Mouse (Mus musculus): Measurements from ENCODE around the gene Casq2. TPM values are rescaled to one million over a fixed set of nuclear protein-coding genes. Genes with fewer than 3 reads are reported as not detected.
"Not testable (repeated sequence)": the region's sequence is repeated elsewhere in the genome, so short reads cannot be mapped to it uniquely, and the experiment has no call there.

The Casq2 gene
- polyA plus RNA-seq, 1 experiment from 2014 or later = 13.5 TPM

GRCm38 (mm10) chr3:102154107-102154506 is 67.9 kb downstream of the Casq2 start:
- Histone ChIP-seq H3K27ac (0 out of 2 replicates have a peak overlapping the region, but pooled peaks have one; percentile 6), H3K9me3 (no peaks in the 10 kb centered on the region), H3K9ac (no peak overlapping the region), H3K36me3 (peaks cover 6% of the 10 kb centered on the region; the same call in 1 of the 2 replicates), H3K4me1 (peaks cover 16% of the 10 kb centered on the region), H3K27me3 (no peaks in the 10 kb centered on the region; the same call in 1 of the 2 replicates), H3K4me2 (no peak overlapping the region), H3K4me3 (no peak overlapping the region)
- whole genome bisulfite sequencing = 79% methylated on average over 7 of the region's 7 CpGs
- ATAC-seq (ENCODE audit: borderline replicate concordance, extremely low read depth, low FRiP score, low TSS enrichment) = no peak

GRCm38 (mm10) chr3:102156737-102157136 is 70.5 kb downstream of the Casq2 start:
- no peaks in the 10 kb centered on the region for H3K9me3 ChIP-seq
- H3K27ac ChIP-seq = no peak overlapping the region
- 72% methylated on average over 7 of the region's 7 CpGs for WGBS
- no peak overlapping the region for H3K4me2 ChIP-seq
- H3K9ac ChIP-seq = no peak overlapping the region
- no peak overlapping the region for H3K4me3 ChIP-seq
- H3K36me3 ChIP-seq = peaks cover 12% of the 10 kb centered on the region; the same call in 1 of the 2 replicates
- H3K27me3 ChIP-seq = no peaks in the 10 kb centered on the region; the same call in 1 of the 2 replicates
- ATAC-seq (ENCODE audit: borderline replicate concordance, extremely low read depth, low FRiP score, low TSS enrichment) = no peak
- H3K4me1 ChIP-seq = peaks cover 17% of the 10 kb centered on the region

- no peak for ATAC-seq (ENCODE audit: borderline replicate concordance, extremely low read depth, low FRiP score, low TSS enrichment)
- Histone ChIP-seq H3K36me3 (peaks cover 14% of the 10 kb centered on the region), H3K4me1 (peaks cover 15% of the 10 kb centered on the region)
Observed at GRCm38 (mm10) chr3:102157652-102158051, 71.4 kb downstream of the Casq2 start.

GRCm38 (mm10) chr3:102158759-102159422 is 72.7 kb downstream of the Casq2 start:
- H3K36me3 ChIP-seq = peaks cover 26% of the 10 kb centered on the region
- 58% methylated on average over 14 of the region's 14 CpGs for WGBS
- ATAC-seq (ENCODE audit: borderline replicate concordance, extremely low read depth, low FRiP score, low TSS enrichment) = peak; percentile 58; the same call in 1 of the 2 replicates
- H3K9me3 ChIP-seq = no peaks in the 10 kb centered on the region
- peaks cover 13% of the 10 kb centered on the region for H3K4me1 ChIP-seq
- no peak overlapping the region for H3K9ac ChIP-seq
- no peaks in the 10 kb centered on the region for H3K27me3 ChIP-seq
- H3K4me3 ChIP-seq = no peak overlapping the region
- no peak overlapping the region for H3K4me2 ChIP-seq
- peak overlapping the region; percentile 30 for H3K27ac ChIP-seq

More at GRCm38 (mm10) chr3:102157652-102158051, 71.4 kb downstream of the Casq2 start:
- H3K27ac ChIP-seq = no peak overlapping the region
- no peak overlapping the region for H3K9ac ChIP-seq
- H3K4me3 ChIP-seq = no peak overlapping the region
- 76% methylated on average over 6 of the region's 6 CpGs for WGBS
- H3K9me3 ChIP-seq = no peaks in the 10 kb centered on the region
- no peak overlapping the region for H3K4me2 ChIP-seq
- H3K27me3 ChIP-seq = no peaks in the 10 kb centered on the region; the same call in 1 of the 2 replicates

DNA sequence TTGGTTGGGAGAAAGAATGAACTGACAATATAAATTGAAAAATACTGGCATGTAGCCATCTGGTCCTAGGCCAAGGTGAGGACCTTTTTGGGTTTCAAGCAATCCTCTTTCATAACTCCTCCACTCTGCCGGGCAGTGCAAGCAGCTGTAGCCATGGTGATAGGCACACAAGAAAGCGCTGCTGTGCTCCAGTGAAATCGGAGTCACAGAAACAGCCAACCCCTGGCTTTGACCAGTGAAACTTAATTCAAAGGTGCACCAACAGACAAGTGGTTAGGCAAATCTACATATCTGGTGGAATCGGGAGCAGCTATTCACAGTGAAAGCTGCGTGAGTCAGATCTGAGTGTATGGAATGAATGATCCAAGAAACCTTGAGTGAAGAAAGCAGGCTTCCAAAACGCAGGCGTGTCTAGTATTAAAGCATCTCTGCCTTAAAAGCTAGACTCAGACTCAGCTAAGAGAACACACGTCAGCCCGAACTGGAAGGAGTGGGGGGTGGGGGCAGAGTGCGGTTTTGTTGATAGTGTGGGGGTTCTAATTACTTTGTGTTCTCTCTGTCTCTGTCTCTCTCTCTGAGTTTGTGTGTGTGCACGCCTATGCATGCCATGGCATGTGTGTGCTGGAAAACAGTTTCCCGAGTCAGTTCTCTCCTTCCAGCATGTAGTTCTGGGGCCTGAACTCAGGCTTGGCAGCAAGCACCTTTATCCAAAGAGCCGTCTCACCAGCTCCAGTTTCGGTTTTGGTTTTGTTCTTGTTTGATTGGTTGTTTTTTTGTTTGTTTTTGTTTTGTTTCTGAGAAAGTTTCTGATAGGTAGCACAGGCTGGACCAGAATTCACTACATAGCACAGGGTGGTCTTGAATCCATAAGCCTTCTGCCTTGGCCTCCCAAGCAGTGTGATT is 73.5 kb downstream of the Casq2 start:
- Histone ChIP-seq H3K9me3 (no peaks in the 10 kb centered on the region), H3K9ac (no peak overlapping the region), H3K27ac (peak overlapping the region; percentile 73), H3K36me3 (peaks cover 30% of the 10 kb centered on the region), H3K4me2 (peak overlapping the region; percentile 16; the same call in 1 of the 2 replicates), H3K27me3 (no peaks in the 10 kb centered on the region), H3K4me3 (no peak overlapping the region), H3K4me1 (peaks cover 13% of the 10 kb centered on the region)
- peak; percentile 87; the same call in 1 of the 2 replicates for ATAC-seq (ENCODE audit: borderline replicate concordance, extremely low read depth, low FRiP score, low TSS enrichment)
- 44% methylated on average over 14 of the region's 14 CpGs for WGBS

DNA sequence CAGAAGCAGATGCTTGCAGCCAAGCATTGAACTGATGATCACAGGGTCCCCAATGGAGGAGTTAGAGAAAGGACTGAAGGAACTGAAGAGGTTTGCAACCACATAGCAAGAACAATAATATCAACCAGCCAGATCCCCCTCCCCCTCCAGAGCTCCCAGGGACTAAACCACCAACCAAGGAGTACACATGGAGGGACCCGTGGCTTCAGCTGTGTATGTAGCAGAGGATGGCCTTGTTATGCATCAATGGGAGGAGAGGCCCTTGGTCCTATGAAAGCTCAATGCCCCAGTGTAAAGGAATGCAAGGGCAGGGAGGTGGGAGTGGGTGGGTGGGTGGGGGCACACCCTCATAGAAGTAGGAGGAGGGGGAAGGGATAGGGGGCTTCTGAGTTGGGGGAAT is 77.6 kb downstream of the Casq2 start:
- 77% methylated on average over 1 of the region's 1 CpGs for WGBS
- H3K4me3 ChIP-seq; H3K27me3 ChIP-seq; ATAC-seq (ENCODE audit: borderline replicate concordance, extremely low read depth, low FRiP score, low TSS enrichment); H3K27ac ChIP-seq; H3K4me2 ChIP-seq; H3K9me3 ChIP-seq; H3K9ac ChIP-seq: not testable (repeated sequence)
- Histone ChIP-seq H3K4me1 (peaks cover 29% of the 10 kb centered on the region), H3K36me3 (peaks cover 25% of the 10 kb centered on the region)

- peaks cover 31% of the 10 kb centered on the region for H3K4me1 ChIP-seq
- H3K9me3 ChIP-seq = no peaks in the 10 kb centered on the region
- H3K4me3 ChIP-seq = no peak overlapping the region
- WGBS = 72% methylated on average over 4 of the region's 4 CpGs
- peaks cover 25% of the 10 kb centered on the region for H3K36me3 ChIP-seq
- H3K9ac ChIP-seq = no peak overlapping the region
- H3K27ac ChIP-seq = no peak overlapping the region
- no peaks in the 10 kb centered on the region for H3K27me3 ChIP-seq
- no peak overlapping the region for H3K4me2 ChIP-seq
- no peak for ATAC-seq (ENCODE audit: borderline replicate concordance, extremely low read depth, low FRiP score, low TSS enrichment)
Observed at GRCm38 (mm10) chr3:102164911-102165310, 78.7 kb downstream of the Casq2 start.

DNA sequence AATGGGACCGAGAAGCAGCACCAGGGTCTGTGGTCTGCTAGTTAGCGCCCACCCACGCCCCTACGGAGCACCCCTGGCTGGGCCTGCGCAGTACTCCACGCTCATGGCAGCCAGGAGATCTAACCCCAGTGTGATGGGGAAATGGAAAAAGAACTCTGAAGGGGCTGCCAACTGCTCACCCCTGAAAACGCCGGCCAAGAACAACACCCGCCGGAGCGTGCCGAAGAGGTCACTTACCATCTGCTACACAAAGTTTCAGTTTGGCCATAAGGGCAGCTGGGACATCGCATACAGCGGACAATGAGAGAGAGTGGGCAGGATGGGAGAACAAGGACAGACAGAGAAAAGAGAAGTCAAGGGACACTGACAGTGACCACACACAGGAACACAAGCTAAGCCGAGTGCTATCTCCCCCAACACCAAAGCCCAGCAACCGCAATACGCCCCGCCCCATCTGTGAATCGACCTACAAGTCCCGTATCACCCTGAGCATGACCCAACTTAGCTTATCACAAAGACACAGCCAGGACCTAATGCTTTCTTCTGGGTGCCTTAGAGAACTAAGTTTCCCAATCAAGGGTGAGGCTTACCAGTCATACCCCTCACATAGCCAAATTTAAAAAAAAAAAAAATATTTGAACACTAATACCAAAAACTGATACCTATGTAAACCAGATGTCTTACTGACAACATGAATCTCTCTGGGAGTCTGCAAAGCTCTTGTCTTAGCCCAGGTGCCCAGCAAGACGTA is 79.5 kb downstream of the Casq2 start:
- H3K27me3 ChIP-seq = no peaks in the 10 kb centered on the region
- no peak for ATAC-seq (ENCODE audit: borderline replicate concordance, extremely low read depth, low FRiP score, low TSS enrichment)
- no peaks in the 10 kb centered on the region for H3K9me3 ChIP-seq
- no peak overlapping the region for H3K27ac ChIP-seq
- peaks cover 25% of the 10 kb centered on the region for H3K36me3 ChIP-seq
- no peak overlapping the region for H3K4me2 ChIP-seq
- H3K9ac ChIP-seq = no peak overlapping the region
- H3K4me1 ChIP-seq = peaks cover 33% of the 10 kb centered on the region
- 80% methylated on average over 21 of the region's 21 CpGs for WGBS
- no peak overlapping the region for H3K4me3 ChIP-seq

DNA sequence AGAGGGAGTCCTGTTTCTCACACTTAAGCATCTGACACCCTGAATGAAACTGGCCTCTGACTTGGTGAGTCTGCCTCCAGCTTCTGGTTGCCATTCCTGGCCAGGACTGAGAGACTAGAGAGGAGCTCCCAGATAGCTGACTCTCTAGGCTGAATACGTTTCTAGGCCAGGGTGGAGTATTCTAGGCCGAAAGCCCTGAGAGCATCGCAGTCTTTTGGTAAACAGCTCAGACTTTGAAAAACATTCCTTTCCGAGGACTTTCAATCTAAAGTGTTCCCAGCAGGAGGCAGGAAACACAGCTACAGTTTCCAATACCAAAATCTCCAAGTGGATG is 80.0 kb downstream of the Casq2 start:
- Histone ChIP-seq H3K9me3 (no peaks in the 10 kb centered on the region), H3K4me1 (peaks cover 38% of the 10 kb centered on the region), H3K36me3 (peaks cover 21% of the 10 kb centered on the region), H3K4me2 (no peak overlapping the region), H3K27me3 (no peaks in the 10 kb centered on the region), H3K9ac (no peak overlapping the region), H3K27ac (no peak overlapping the region), H3K4me3 (no peak overlapping the region)
- no peak for ATAC-seq (ENCODE audit: borderline replicate concordance, extremely low read depth, low FRiP score, low TSS enrichment)
- WGBS = 67% methylated on average over 4 of the region's 4 CpGs

GRCm38 (mm10) chr3:102166794-102167193 is 80.6 kb downstream of the Casq2 start:
- peaks cover 39% of the 10 kb centered on the region for H3K4me1 ChIP-seq
- no peak for ATAC-seq (ENCODE audit: borderline replicate concordance, extremely low read depth, low FRiP score, low TSS enrichment)
- H3K36me3 ChIP-seq = peaks cover 18% of the 10 kb centered on the region
- H3K9me3 ChIP-seq = no peaks in the 10 kb centered on the region
- H3K4me2 ChIP-seq = no peak overlapping the region
- H3K27me3 ChIP-seq = 0 out of 2 replicates have a peak, but pooled peaks cover 3% of the 10 kb centered on the region
- H3K9ac ChIP-seq = no peak overlapping the region
- no peak overlapping the region for H3K27ac ChIP-seq
- WGBS = 86% methylated on average over 8 of the region's 8 CpGs
- no peak overlapping the region for H3K4me3 ChIP-seq

DNA sequence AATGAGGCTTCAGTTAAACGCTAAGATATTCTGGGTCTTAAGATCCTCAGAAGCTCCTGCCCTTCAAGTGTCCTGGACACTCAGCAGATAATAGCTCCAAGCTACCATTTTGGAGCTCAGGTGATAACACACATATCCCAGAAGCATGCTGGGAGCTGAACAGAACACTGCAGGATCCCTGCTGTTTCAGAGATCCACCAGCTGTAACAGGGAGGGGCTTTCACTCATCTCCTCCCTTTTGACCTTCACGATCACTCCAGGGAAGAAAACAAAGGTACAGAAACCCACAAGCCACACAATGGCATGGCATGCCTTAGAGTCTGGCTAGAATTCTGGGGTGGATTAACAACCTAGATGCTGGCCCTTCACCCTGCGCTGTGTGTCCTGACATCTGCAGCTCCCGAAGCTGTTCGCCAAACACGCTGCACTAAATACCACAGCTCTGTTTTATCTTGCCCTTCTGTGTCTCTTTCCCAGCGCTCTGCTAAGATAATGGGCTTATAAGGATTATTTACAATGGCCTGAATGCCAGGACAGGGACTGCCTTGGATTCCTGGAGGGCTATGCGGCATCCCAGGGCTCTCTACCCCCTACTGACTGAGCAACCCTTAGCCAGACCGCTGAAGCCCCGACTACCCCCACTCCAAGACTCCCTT is 81.5 kb downstream of the Casq2 start:
- ATAC-seq (ENCODE audit: borderline replicate concordance, extremely low read depth, low FRiP score, low TSS enrichment) = no peak
- no peak overlapping the region for H3K4me2 ChIP-seq
- H3K4me1 ChIP-seq = peaks cover 41% of the 10 kb centered on the region
- H3K27ac ChIP-seq = no peak overlapping the region
- H3K9ac ChIP-seq = no peak overlapping the region
- H3K4me3 ChIP-seq = no peak overlapping the region
- WGBS = 37% methylated on average over 10 of the region's 10 CpGs
- 0 out of 2 replicates have a peak, but pooled peaks cover 3% of the 10 kb centered on the region for H3K27me3 ChIP-seq
- H3K36me3 ChIP-seq = peaks cover 16% of the 10 kb centered on the region
- H3K9me3 ChIP-seq = no peaks in the 10 kb centered on the region
